8 mouse cellular contexts compared by ENCODE assay signal in genomic region chr5:127357878-127358277, GRCm38 (mm10).
DNase-seq lines count a peak whose midpoint lies in the region; ATAC-seq and TF ChIP-seq lines count a peak whose summit lies in the region.
"Not testable (repeated sequence)": the region's sequence is repeated elsewhere in the genome, so short reads cannot be mapped to it uniquely, and the experiment has no call there.

No protein-coding gene starts in this region.

- not testable (repeated sequence) for H3K9me3 ChIP-seq in ES-Bruce4 (replicated peaks; ENCODE audit: control insufficient read depth, insufficient read depth, low read length, poor library complexity, severe bottlenecking); kidney, postnatal 0 days (replicated peaks; ENCODE audit: low read length); liver, embryonic 14.5 days (ENCODE audit: control insufficient read depth, low read length); lung, postnatal 0 days (ENCODE audit: low read length)

- not testable (repeated sequence) for H3K4me1 ChIP-seq in ES-Bruce4 (ENCODE audit: control insufficient read depth, insufficient read depth, low read length); heart, adult 2 months (ENCODE audit: control insufficient read depth, insufficient read depth, low read length); kidney, postnatal 0 days (replicated peaks; ENCODE audit: insufficient read depth, low read length); liver, embryonic 14.5 days (replicated peaks; ENCODE audit: control insufficient read depth in 2 of 2, insufficient read depth in 2 of 2, low read length in 1 of 2); lung, postnatal 0 days (ENCODE audit: insufficient read depth, low read depth, low read length); testis, adult 2 months (ENCODE audit: control insufficient read depth, insufficient read depth, low read length)
- H3K4me1 ChIP-seq in cerebellum, adult 2 months (ENCODE audit: control insufficient read depth, insufficient read depth, low read length), result peaks cover 14% of the 10 kb centered on the region; the same call in 1 of the 2 replicates

- H3K27me3 ChIP-seq in ES-Bruce4 (ENCODE audit: control insufficient read depth, insufficient read depth, low read length, poor library complexity, severe bottlenecking); cerebellum, adult 2 months (ENCODE audit: control insufficient read depth, insufficient read depth, low read length); heart, adult 2 months (ENCODE audit: control insufficient read depth, insufficient read depth, low read length); kidney, postnatal 0 days (ENCODE audit: insufficient read depth, low read length); liver, embryonic 14.5 days (ENCODE audit: control insufficient read depth, insufficient read depth, low read length); lung, postnatal 0 days (replicated peaks; ENCODE audit: insufficient read depth, low read length); testis, adult 2 months (ENCODE audit: control insufficient read depth, insufficient read depth, low read length): not testable (repeated sequence)

- not testable (repeated sequence) for H3K27ac ChIP-seq in ES-Bruce4 (ENCODE audit: insufficient read depth, low read length); cerebellum, adult 2 months (ENCODE audit: insufficient read depth, low read length); heart, adult 2 months; kidney, postnatal 0 days; liver, embryonic 14.5 days; lung, postnatal 0 days (ENCODE audit: low read length); testis, adult 2 months (ENCODE audit: control insufficient read depth, insufficient read depth, low read depth, low read length)

- not testable (repeated sequence) for TF ChIP-seq EP300 in ES-Bruce4 (IDR thresholded peaks at IDR 0.05; ENCODE audit: insufficient read depth, low read depth, low read length); heart, adult 2 months (IDR thresholded peaks at IDR 0.05; ENCODE audit: insufficient read depth, low read depth, low read length); liver, embryonic 14.5 days (IDR thresholded peaks at IDR 0.05; ENCODE audit: low read depth); lung, postnatal 0 days (IDR thresholded peaks at IDR 0.05)

- not testable (repeated sequence) for H3K36me3 ChIP-seq in ES-Bruce4 (ENCODE audit: control insufficient read depth, insufficient read depth, low read length, poor library complexity, severe bottlenecking); heart, adult 2 months (ENCODE audit: control insufficient read depth, insufficient read depth, low read length); kidney, postnatal 0 days (ENCODE audit: insufficient read depth, low read length); liver, embryonic 14.5 days (replicated peaks; ENCODE audit: control insufficient read depth, insufficient read depth, low read depth); lung, postnatal 0 days (ENCODE audit: insufficient read depth, low read length); testis, adult 2 months (ENCODE audit: control insufficient read depth, insufficient read depth, low read length)

- intact Hi-C loops in heart, adult 2 months (cut with DNase I), result not testable (repeated sequence)

- 92% methylated on average over 4 of the region's 4 CpGs for WGBS in cerebellum, adult 2 months
- 90% methylated on average over 4 of the region's 4 CpGs for WGBS in heart, adult 2 months
- WGBS in kidney, postnatal 0 days, result 94% methylated on average over 4 of the region's 4 CpGs
- 66% methylated on average over 4 of the region's 4 CpGs for WGBS in liver, embryonic 14.5 days (ENCODE audit: insufficient replicate concordance)
- 81% methylated on average over 3 of the region's 4 CpGs for WGBS in lung, postnatal 0 days

- not testable (repeated sequence) for H3K9ac ChIP-seq in ES-Bruce4 (ENCODE audit: low read depth, poor library complexity, severe bottlenecking); heart, adult 2 months (ENCODE audit: low read depth, low read length); kidney, postnatal 0 days (ENCODE audit: low read depth, low read length); liver, embryonic 14.5 days (replicated peaks); lung, postnatal 0 days (replicated peaks; ENCODE audit: low read depth)

- peak; percentile 46 for DNase-seq in ZHBTc4 (ENCODE audit: low read depth, low spot score)
- DNase-seq in cerebellum, adult 2 months; heart, adult 2 months; kidney, postnatal 0 days (ENCODE audit: low spot score); liver, embryonic 14.5 days (ENCODE audit: low read depth in 3 of 3, low spot score in 3 of 3); lung, postnatal 0 days (ENCODE audit: low spot score): not testable (repeated sequence)

- TF ChIP-seq CTCF in ES-Bruce4 (IDR thresholded peaks at IDR 0.05; ENCODE audit: low read depth, low read length), result peak; percentile 33
- 0 out of 2 replicates have a peak, but pooled peaks have one; percentile 35 for TF ChIP-seq CTCF in cerebellum, adult 2 months (IDR thresholded peaks at IDR 0.05; ENCODE audit: borderline replicate concordance, insufficient read depth, low read depth, low read length)
- TF ChIP-seq CTCF in heart, adult 2 months (IDR thresholded peaks at IDR 0.05), result peak; percentile 35
- TF ChIP-seq CTCF in kidney, postnatal 0 days (IDR thresholded peaks at IDR 0.05; ENCODE audit: low read depth), result peak; percentile 15; the same call in 1 of the 2 replicates
- TF ChIP-seq CTCF in liver, embryonic 14.5 days (IDR thresholded peaks at IDR 0.05; ENCODE audit: low read depth), result peak; percentile 50
- TF ChIP-seq CTCF in lung, postnatal 0 days (IDR thresholded peaks at IDR 0.05), result peak; percentile 42
- peak; percentile 61; the same call in 1 of the 2 replicates for TF ChIP-seq CTCF in testis, adult 2 months (IDR thresholded peaks at IDR 0.05; ENCODE audit: control insufficient read depth, insufficient read depth, insufficient replicate concordance, low read depth, low read length)

- not testable (repeated sequence) for ATAC-seq in kidney, postnatal 0 days (replicated peaks; ENCODE audit: low FRiP score, low read depth); liver, embryonic 14.5 days (ENCODE audit: insufficient read depth); lung, postnatal 0 days

- not testable (repeated sequence) for H3K4me2 ChIP-seq in kidney, postnatal 0 days (ENCODE audit: low read length); liver, embryonic 14.5 days (ENCODE audit: low read depth); lung, postnatal 0 days (replicated peaks; ENCODE audit: low read depth, low read length)

- TF ChIP-seq POLR2A in ES-Bruce4 (IDR thresholded peaks at IDR 0.05; ENCODE audit: insufficient read depth, low read length); cerebellum, adult 2 months (IDR thresholded peaks at IDR 0.05; ENCODE audit: borderline replicate concordance, insufficient read depth, low read length); heart, adult 2 months (IDR thresholded peaks at IDR 0.05; ENCODE audit: insufficient read depth, low read depth, low read length); testis, adult 2 months (IDR thresholded peaks at IDR 0.05; ENCODE audit: control insufficient read depth, low read depth, low read length): not testable (repeated sequence)

- H3K79me2 ChIP-seq in heart, adult 2 months (replicated peaks; ENCODE audit: control insufficient read depth, insufficient read depth, low read length), result not testable (repeated sequence)

- H3K4me3 ChIP-seq in ES-Bruce4 (ENCODE audit: low read depth, low read length); cerebellum, adult 2 months (replicated peaks; ENCODE audit: insufficient read depth, low read depth, low read length); heart, adult 2 months; kidney, postnatal 0 days (replicated peaks; ENCODE audit: low read depth, low read length); liver, embryonic 14.5 days (ENCODE audit: insufficient read depth in 1 of 2, low read depth in 2 of 2, low read length in 2 of 2); lung, postnatal 0 days (ENCODE audit: low read depth, low read length); testis, adult 2 months (ENCODE audit: control insufficient read depth, low read depth, low read length): not testable (repeated sequence)
